Mouse (Mus musculus) forebrain, embryonic 14.5 days (tissue): Measurements from ENCODE around the gene Tmem120a. TPM values are rescaled to one million over a fixed set of nuclear protein-coding genes. Genes with fewer than 3 reads are reported as not detected.

Experiments
- ATAC-seq: fragments of 200-750 bp; cut with Nextera tagmentation; 2 replicates; pipeline ENCODE4 v1.8.0; 2017; ENCODE audit warnings: mild to moderate bottlenecking, moderate library complexity
- DNase-seq: peaks from one replicate; pipeline ENCODE4 v3.0.0-alpha.2; 2015; ENCODE audit warnings: low spot score
- H3K27ac ChIP-seq: fragments of 300-500 bp; sonication (generic); 2 replicates; pipeline ENCODE4 v1.5.1; 2014; ENCODE audit warnings: low read depth, mild to moderate bottlenecking, control low read depth, low read length, moderate library complexity
- H3K27me3 ChIP-seq: fragments of 300-500 bp; sonication (generic); replicated peaks from 2 replicates; pipeline ENCODE4 v1.6.1; 2014; ENCODE audit warnings: low read length, control low read depth, mixed read lengths; ENCODE audit not compliant: control insufficient read depth, insufficient read depth
- H3K36me3 ChIP-seq: fragments of 300-500 bp; sonication (generic); 2 replicates; pipeline ENCODE4 v1.6.1; 2014; ENCODE audit warnings: low read length, control low read depth; ENCODE audit not compliant: control insufficient read depth, insufficient read depth
- H3K4me1 ChIP-seq: fragments of 300-500 bp; sonication (generic); 2 replicates; pipeline ENCODE4 v1.6.1; 2014; ENCODE audit warnings: antibody characterized with exemption, low read length, control low read depth; ENCODE audit not compliant: control insufficient read depth, insufficient read depth
- H3K4me2 ChIP-seq: fragments of 300-500 bp; sonication (generic); 2 replicates; pipeline ENCODE4 v1.6.1; 2014; ENCODE audit warnings: mild to moderate bottlenecking, control low read depth, low read length
- H3K4me3 ChIP-seq: fragments of 300-500 bp; sonication (generic); 2 replicates; pipeline ENCODE4 v1.5.1; 2014; ENCODE audit warnings: low read depth, low read length, control low read depth
- H3K9ac ChIP-seq: fragments of 300-500 bp; sonication (generic); 2 replicates; pipeline ENCODE4 v1.6.1; 2014; ENCODE audit warnings: mild to moderate bottlenecking, low read length, control low read depth, moderate library complexity
- H3K9me3 ChIP-seq: fragments of 300-500 bp; sonication (generic); replicated peaks from 2 replicates; pipeline ENCODE4 v1.6.1; 2016; ENCODE audit warnings: low read length, control low read depth, mixed read lengths; ENCODE audit not compliant: control insufficient read depth
- WGBS: fragments of 180-500 bp; shearing (Covaris S2); extraction: QIAGEN DNeasy Blood & Tissue Kit; methylation state at CpG from one replicate; pipeline ENCODE4 v1.1.7; 2014; 5-methylcytosine and 5-hydroxymethylcytosine counted together
- polyA plus RNA-seq: library from polyadenylated mRNA; unstranded; fragments of >200 nt; fragmentation: Nextera tagmentation; extraction: Ambion mirVana; gene quantifications from 2 replicates; pipeline ENCODE4 v1.2.1, GENCODE M21; 2014

Tmem120a gene
- polyA plus RNA-seq, 1 experiment from 2014 or later, result 80.1 TPM

DNA sequence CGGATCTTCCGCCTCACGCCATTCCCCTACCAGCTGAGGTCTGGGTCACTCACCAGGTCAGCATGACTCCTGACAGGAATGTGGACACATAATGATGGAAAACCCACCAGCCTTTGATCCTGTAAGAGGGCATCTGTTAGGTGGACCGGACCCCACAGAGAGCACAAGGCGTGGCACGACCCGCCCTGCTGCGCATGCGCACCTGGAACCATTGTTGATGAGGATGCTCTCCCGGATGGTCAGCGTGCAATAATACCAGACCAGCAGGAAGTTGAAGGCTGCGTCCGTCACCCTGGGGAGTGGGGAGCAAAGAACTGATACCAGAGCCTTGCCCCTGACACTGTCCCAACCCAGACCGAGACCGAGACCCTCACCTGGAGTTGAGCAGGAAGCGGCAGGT, 7.7 kb downstream of the Tmem120a start:
- WGBS, result 97% methylated on average over 16 of the region's 16 CpGs
- no peak overlapping the region for H3K27ac ChIP-seq
- H3K9me3 ChIP-seq, result no peaks in the 10 kb centered on the region
- ATAC-seq (no peak), DNase-seq (no peak)
- H3K4me2 ChIP-seq, result no peak overlapping the region
- no peaks in the 10 kb centered on the region for H3K4me1 ChIP-seq
- H3K27me3 ChIP-seq, result no peaks in the 10 kb centered on the region
- H3K9ac ChIP-seq, result no peak overlapping the region
- H3K4me3 ChIP-seq, result no peak overlapping the region
- peaks cover 77% of the 10 kb centered on the region for H3K36me3 ChIP-seq

DNA sequence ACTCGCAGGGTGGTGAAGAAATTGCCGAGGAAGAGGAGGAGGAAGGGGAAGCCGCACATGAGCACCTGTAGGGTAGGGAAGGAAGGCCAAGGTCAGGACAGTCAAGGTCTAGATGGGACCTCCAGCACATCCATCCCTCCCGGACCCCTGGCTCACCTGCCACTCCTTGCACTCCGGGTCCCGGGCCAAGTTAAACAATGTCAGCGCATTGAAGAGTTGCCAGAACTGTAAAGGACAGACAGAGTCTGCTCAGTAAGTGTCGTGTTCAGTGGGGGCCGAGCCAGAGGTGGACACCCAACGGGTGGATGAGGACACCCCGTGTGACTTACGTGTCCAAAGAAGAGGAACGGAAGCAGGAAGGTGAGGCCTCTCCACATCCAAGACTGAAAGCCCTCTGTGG, 8.5 kb downstream of the Tmem120a start:
- Histone ChIP-seq H3K4me2 (no peak overlapping the region), H3K4me3 (no peak overlapping the region), H3K9me3 (no peaks in the 10 kb centered on the region), H3K4me1 (no peaks in the 10 kb centered on the region), H3K27ac (no peak overlapping the region), H3K9ac (no peak overlapping the region), H3K36me3 (peaks cover 79% of the 10 kb centered on the region), H3K27me3 (no peaks in the 10 kb centered on the region)
- WGBS, result 92% methylated on average over 13 of the region's 13 CpGs
- no peak for ATAC-seq
- no peak for DNase-seq

GRCm38 (mm10) chr5:135734057-135734680, 10.1 kb downstream of the Tmem120a start:
- Histone ChIP-seq H3K36me3 (peaks cover 87% of the 10 kb centered on the region), H3K9me3 (no peaks in the 10 kb centered on the region), H3K27me3 (no peaks in the 10 kb centered on the region), H3K4me3 (no peak overlapping the region), H3K4me2 (no peak overlapping the region), H3K27ac (no peak overlapping the region), H3K4me1 (no peaks in the 10 kb centered on the region), H3K9ac (no peak overlapping the region)
- 94% methylated on average over 42 of the region's 42 CpGs for WGBS
- no peak for DNase-seq
- ATAC-seq, result no peak

DNA sequence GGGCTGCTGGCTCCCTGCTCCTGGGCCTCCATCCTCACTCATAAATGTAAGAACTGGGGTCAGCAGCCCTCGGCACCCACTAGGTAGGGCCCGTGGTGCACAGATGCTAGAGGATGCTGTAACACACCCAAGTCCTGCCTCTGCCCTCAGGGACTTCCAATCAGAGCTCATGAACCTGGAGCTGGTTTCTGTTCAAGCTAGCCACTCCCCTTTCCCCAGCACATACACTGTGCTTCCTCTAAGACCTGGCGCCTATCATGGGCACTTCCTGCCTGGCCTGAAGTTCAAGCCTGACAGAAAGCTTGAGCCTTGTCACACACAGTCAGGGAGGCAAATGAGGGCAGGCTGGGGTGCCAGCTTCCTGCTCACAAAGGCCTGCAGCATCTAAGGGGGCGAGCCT, 11.2 kb downstream of the Tmem120a start:
- H3K4me1 ChIP-seq, result no peaks in the 10 kb centered on the region
- no peak overlapping the region for H3K4me3 ChIP-seq
- H3K9me3 ChIP-seq, result no peaks in the 10 kb centered on the region
- H3K27ac ChIP-seq, result no peak overlapping the region
- ATAC-seq (no peak), DNase-seq (no peak)
- peaks cover 91% of the 10 kb centered on the region for H3K36me3 ChIP-seq
- no peak overlapping the region for H3K9ac ChIP-seq
- 95% methylated on average over 4 of the region's 4 CpGs for WGBS
- no peak overlapping the region for H3K4me2 ChIP-seq
- H3K27me3 ChIP-seq, result no peaks in the 10 kb centered on the region

DNA sequence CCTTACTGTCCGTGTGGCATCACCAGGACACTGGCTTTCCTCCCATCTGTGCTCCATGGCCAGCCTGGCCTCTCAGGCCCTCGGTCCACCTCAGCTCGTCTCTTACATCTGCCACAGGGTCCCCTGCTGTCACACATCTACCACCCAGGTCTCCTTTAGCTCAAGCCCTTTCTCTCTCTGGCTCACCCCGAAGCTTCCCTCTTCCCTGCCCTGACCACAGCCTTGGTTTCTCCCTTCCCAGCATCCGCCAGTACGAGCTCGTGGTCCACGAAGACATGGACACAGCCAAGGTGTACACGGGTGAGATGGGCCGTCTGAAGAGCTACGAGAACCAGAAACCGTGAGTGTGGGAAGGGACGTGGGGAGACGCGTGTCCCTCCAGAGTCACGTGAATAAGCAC, 12.9 kb downstream of the Tmem120a start:
- Histone ChIP-seq H3K9me3 (no peaks in the 10 kb centered on the region), H3K9ac (no peak overlapping the region), H3K27me3 (no peaks in the 10 kb centered on the region), H3K27ac (no peak overlapping the region), H3K36me3 (peaks cover 76% of the 10 kb centered on the region), H3K4me2 (no peak overlapping the region), H3K4me3 (no peak overlapping the region), H3K4me1 (peaks cover 12% of the 10 kb centered on the region)
- WGBS, result 95% methylated on average over 16 of the region's 16 CpGs
- ATAC-seq (no peak), DNase-seq (no peak)

DNA sequence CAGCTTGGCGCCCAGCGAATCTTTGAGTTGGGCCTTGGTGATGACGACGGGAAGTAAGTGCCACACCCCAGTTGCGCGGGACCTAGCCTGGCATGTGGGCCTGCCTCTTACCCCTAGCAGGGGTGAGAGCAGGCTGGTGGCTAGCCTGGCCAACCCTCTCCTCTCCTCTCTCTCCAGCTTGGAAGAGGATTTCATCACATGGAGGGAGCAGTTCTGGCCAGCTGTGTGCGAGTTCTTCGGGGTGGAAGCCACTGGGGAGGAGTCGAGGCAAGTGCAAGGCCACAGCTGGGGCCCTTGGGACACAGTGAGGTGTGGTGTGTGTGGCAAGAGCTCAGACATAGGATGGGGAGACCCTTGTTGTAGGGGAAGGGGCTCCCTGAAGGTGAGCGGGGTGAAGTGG, 13.3 kb downstream of the Tmem120a start:
- DNase-seq, result no peak
- Histone ChIP-seq H3K9ac (no peak overlapping the region), H3K27ac (no peak overlapping the region), H3K27me3 (no peaks in the 10 kb centered on the region), H3K4me2 (no peak overlapping the region), H3K9me3 (no peaks in the 10 kb centered on the region), H3K36me3 (peaks cover 72% of the 10 kb centered on the region), H3K4me3 (no peak overlapping the region), H3K4me1 (peaks cover 16% of the 10 kb centered on the region)
- WGBS, result 95% methylated on average over 10 of the region's 10 CpGs
- no peak for ATAC-seq

- Histone ChIP-seq H3K9ac (no peak overlapping the region), H3K27me3 (no peaks in the 10 kb centered on the region), H3K4me3 (no peak overlapping the region), H3K4me2 (no peak overlapping the region), H3K4me1 (peaks cover 20% of the 10 kb centered on the region), H3K9me3 (no peaks in the 10 kb centered on the region), H3K36me3 (peaks cover 65% of the 10 kb centered on the region), H3K27ac (no peak overlapping the region)
- 94% methylated on average over 10 of the region's 10 CpGs for WGBS
- DNase-seq (no peak), ATAC-seq (no peak)
Observed at GRCm38 (mm10) chr5:135730278-135730677, 14.0 kb downstream of the Tmem120a start.

DNA sequence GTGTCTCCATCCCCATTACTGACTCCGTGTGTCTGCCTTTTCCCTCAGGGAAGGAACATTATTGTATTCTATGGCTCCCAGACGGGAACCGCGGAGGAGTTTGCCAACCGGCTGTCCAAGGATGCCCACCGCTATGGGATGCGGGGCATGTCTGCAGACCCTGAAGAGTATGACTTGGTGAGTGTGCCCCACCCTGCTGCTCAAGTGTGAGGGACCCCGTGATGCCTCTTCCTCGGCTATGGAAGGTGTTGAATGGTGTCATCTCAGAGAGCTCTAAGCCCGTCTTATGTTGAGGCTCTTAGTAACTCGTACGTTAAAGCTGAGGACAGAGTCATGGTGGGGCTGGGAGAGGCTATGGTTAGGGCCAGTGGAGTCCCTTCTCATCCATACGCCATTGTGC, 14.9 kb downstream of the Tmem120a start:
- ATAC-seq (no peak), DNase-seq (no peak)
- no peak overlapping the region for H3K9ac ChIP-seq
- peaks cover 56% of the 10 kb centered on the region for H3K36me3 ChIP-seq
- no peak overlapping the region for H3K4me3 ChIP-seq
- peaks cover 30% of the 10 kb centered on the region for H3K4me1 ChIP-seq
- no peak overlapping the region for H3K27ac ChIP-seq
- no peaks in the 10 kb centered on the region for H3K27me3 ChIP-seq
- no peaks in the 10 kb centered on the region for H3K9me3 ChIP-seq
- H3K4me2 ChIP-seq, result no peak overlapping the region
- WGBS, result 93% methylated on average over 13 of the region's 13 CpGs

DNA sequence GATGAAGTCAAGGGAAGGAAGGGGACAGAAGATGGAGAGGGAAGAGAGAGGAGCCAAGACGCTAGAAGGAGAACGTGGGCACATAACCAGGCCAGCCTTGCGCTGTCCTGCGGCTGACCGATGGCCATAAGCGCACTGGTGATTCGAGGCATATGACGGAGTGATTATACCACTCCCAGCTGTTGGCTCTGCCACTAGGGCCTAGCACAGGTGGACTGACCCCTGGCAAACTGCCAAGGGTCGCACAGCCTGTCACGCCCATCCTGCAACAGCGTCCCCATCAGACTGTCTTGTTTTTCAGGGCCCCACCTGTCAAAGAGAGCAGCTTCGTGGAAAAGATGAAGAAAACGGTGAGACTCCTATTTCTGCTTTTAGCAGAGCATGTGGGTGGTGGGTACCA, 15.9 kb downstream of the Tmem120a start:
- H3K4me1 ChIP-seq, result peaks cover 37% of the 10 kb centered on the region
- H3K36me3 ChIP-seq, result peaks cover 46% of the 10 kb centered on the region
- H3K27ac ChIP-seq, result no peak overlapping the region

More for the DNA sequence above, 15.9 kb downstream of the Tmem120a start:
- H3K9ac ChIP-seq, result no peak overlapping the region
- no peak for DNase-seq
- no peak overlapping the region for H3K4me2 ChIP-seq
- 96% methylated on average over 13 of the region's 13 CpGs for WGBS
- no peak overlapping the region for H3K4me3 ChIP-seq
- no peaks in the 10 kb centered on the region for H3K9me3 ChIP-seq
- ATAC-seq, result no peak
- H3K27me3 ChIP-seq, result no peaks in the 10 kb centered on the region
